Mouse (Mus musculus): ENCODE results near the gene Zfyve1. TPM values are rescaled to one million over a fixed set of nuclear protein-coding genes. Genes with fewer than 3 reads are reported as not detected.
A peak's percentile ranks its signal among the peaks of the same experiment; 100 is the strongest.

Zfyve1 gene
- polyA plus RNA-seq, 1 experiment from 2014 or later, result 9.4 TPM

DNA sequence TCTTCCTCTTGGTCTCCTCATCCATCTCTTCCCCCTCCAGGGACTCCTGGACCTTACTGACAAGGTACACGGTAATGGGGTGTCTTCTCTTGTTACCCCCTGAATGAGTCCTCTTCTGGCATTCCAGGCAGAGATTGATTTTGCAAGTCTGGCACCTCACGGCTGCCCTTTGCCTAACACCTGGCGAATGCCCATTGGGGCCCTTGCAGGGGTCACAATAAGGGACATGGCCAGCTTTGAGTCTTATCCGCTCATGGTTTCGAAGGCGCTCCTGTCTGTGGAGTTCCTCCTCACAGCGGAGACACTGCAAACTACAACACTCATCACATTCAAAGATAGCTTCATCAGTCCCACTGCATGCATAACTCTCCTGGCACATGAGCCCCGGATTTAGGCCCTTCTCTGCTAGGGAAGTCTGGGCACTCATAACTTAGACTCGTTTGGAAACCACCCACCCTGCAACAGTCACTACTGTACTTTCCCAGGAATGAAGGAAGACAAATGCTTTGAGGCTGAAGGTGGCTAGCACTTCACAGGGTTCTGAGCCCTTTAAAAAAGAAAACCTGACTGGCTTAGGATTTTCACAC is 2.5 kb downstream of the Zfyve1 start:
- Histone ChIP-seq H3K27me3 (replicated peaks; ENCODE audit: control insufficient read depth, insufficient read depth, low read length) (no peaks in the 10 kb centered on the region), H3K9me3 (ENCODE audit: control insufficient read depth, low read length) (no peaks in the 10 kb centered on the region), H3K27ac (ENCODE audit: low read depth, low read length) (no peak overlapping the region), H3K4me3 (ENCODE audit: low read depth, low read length) (no peak overlapping the region), H3K36me3 (ENCODE audit: control insufficient read depth, insufficient read depth, low read length) (peaks cover 7% of the 10 kb centered on the region), H3K4me1 (replicated peaks; ENCODE audit: control insufficient read depth, insufficient read depth, low read length) (no peaks in the 10 kb centered on the region), H3K4me2 (no peak overlapping the region), H3K9ac (ENCODE audit: low read depth, low read length) (no peak overlapping the region)
- ATAC-seq (replicated peaks; ENCODE audit: low FRiP score) (no peak), DNase-seq (ENCODE audit: low spot score) (no peak)
- 85% methylated on average over 9 of the region's 9 CpGs for WGBS

DNA sequence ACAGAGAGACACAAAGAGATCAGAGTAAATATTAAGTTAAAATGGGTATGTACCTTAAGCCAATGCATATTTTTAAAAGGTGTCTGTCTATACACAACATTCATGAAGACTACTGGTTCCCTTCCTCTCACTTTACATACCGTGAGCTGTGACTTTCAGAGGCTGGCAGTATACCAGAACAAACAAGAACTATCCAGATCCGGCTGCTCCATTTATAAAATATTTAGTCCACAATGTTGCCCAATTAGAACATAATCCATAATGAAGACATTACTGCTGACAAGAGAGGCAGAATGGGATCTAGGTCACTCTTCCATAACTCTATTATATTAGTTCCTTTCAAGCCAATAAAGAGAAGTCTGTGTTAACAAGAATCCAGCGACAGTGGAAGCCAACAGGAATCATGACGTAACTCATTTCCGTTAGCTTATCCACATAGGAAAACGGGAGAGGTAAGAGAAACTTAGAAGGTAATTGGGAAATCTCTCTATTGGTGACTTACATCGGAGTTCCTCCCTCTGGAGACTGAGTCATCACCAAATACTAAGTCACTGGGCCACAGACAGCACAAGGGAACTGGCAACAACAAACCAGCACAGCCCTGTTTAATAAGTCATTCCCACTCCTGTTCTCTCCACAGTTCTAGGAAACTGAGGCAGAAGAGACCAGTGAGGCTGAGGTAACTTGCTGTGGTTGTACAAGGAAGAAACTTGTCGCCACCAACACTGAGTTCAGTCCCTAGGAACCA is 5.1 kb downstream of the Zfyve1 start:
- Histone ChIP-seq H3K9ac (ENCODE audit: low read depth, low read length) (no peak overlapping the region), H3K9me3 (ENCODE audit: control insufficient read depth, low read length) (no peaks in the 10 kb centered on the region), H3K36me3 (ENCODE audit: control insufficient read depth, insufficient read depth, low read length) (peaks cover 10% of the 10 kb centered on the region), H3K4me2 (no peak overlapping the region), H3K4me1 (replicated peaks; ENCODE audit: control insufficient read depth, insufficient read depth, low read length) (no peaks in the 10 kb centered on the region), H3K4me3 (ENCODE audit: low read depth, low read length) (no peak overlapping the region), H3K27ac (ENCODE audit: low read depth, low read length) (no peak overlapping the region), H3K27me3 (replicated peaks; ENCODE audit: control insufficient read depth, insufficient read depth, low read length) (no peaks in the 10 kb centered on the region)
- WGBS, result 90% methylated on average over 8 of the region's 8 CpGs
- no peak for ATAC-seq (replicated peaks; ENCODE audit: low FRiP score)
- no peak for DNase-seq (ENCODE audit: low spot score)

DNA sequence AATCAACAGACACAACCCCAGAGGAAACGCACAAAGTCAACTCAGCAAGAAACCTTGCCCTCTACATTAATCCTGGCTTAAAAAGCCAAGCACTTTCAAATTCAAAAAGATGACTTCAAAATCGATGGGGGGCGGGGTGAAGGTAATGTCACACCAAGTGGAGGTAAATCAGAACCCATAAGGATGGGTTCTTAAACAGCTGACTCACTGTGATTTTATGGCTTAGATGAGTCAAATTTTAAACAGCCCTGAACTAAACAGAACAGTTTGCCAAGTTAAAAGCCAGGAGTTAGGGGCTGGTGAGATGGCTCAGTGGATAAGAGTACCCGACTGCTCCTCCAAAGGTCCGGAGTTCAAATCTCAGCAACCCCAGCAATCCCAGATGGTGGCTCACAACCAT is 10.4 kb downstream of the Zfyve1 start:
- 93% methylated on average over 5 of the region's 5 CpGs for WGBS
- Histone ChIP-seq H3K27ac (ENCODE audit: low read depth, low read length) (no peak overlapping the region), H3K36me3 (ENCODE audit: control insufficient read depth, insufficient read depth, low read length) (peaks cover 10% of the 10 kb centered on the region), H3K4me1 (replicated peaks; ENCODE audit: control insufficient read depth, insufficient read depth, low read length) (no peaks in the 10 kb centered on the region), H3K9me3 (ENCODE audit: control insufficient read depth, low read length) (no peaks in the 10 kb centered on the region), H3K9ac (ENCODE audit: low read depth, low read length) (no peak overlapping the region), H3K4me3 (ENCODE audit: low read depth, low read length) (no peak overlapping the region), H3K27me3 (replicated peaks; ENCODE audit: control insufficient read depth, insufficient read depth, low read length) (no peaks in the 10 kb centered on the region), H3K4me2 (no peak overlapping the region)
- no peak for DNase-seq (ENCODE audit: low spot score)
- no peak for ATAC-seq (replicated peaks; ENCODE audit: low FRiP score)

DNA sequence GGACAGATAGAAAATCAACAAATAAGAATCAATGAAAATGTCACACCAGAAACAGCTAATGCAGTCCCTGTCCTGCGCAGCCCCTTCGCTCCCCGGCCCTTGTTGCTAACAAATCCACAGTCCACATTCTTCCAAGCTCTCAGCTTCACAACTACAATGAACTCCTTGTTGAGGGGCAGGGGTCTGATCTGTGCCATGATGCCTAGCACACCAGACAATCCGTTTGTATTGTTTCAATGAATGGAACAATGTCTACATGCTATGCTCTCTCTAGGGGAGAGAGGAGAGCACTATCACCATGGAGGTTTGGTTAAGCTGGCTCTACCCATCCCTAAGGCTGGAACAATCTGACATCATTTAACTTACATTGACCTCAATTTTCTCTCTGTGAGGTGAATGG is 14.3 kb downstream of the Zfyve1 start:
- Histone ChIP-seq H3K27ac (ENCODE audit: low read depth, low read length) (no peak overlapping the region), H3K9ac (ENCODE audit: low read depth, low read length) (no peak overlapping the region), H3K9me3 (ENCODE audit: control insufficient read depth, low read length) (no peaks in the 10 kb centered on the region), H3K36me3 (ENCODE audit: control insufficient read depth, insufficient read depth, low read length) (no peaks in the 10 kb centered on the region), H3K4me1 (replicated peaks; ENCODE audit: control insufficient read depth, insufficient read depth, low read length) (peaks cover 32% of the 10 kb centered on the region), H3K27me3 (replicated peaks; ENCODE audit: control insufficient read depth, insufficient read depth, low read length) (no peaks in the 10 kb centered on the region), H3K4me3 (ENCODE audit: low read depth, low read length) (no peak overlapping the region), H3K4me2 (no peak overlapping the region)
- DNase-seq (ENCODE audit: low spot score) (no peak), ATAC-seq (replicated peaks; ENCODE audit: low FRiP score) (no peak)
- WGBS, result 91% methylated on average over 4 of the region's 4 CpGs

DNA sequence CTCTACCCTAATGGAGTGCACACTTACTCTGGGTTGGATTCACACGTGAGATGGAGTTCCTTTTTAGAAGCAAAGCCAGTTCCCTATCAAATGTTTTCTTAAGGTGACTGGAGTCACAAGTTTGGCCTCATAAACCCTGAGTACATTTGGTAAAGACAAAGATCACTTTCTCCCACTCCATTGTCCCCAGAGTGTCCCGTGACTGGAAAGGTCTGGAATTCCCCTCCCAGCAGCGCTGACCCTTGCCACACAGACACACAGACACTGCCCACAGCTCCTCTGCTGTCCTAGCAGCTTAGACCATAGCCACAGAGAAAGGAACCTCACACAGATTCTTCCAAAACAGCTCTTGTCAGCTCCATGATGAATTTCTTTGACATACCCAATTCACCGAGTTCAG is 14.9 kb downstream of the Zfyve1 start:
- Histone ChIP-seq H3K4me1 (replicated peaks; ENCODE audit: control insufficient read depth, insufficient read depth, low read length) (peaks cover 32% of the 10 kb centered on the region), H3K27me3 (replicated peaks; ENCODE audit: control insufficient read depth, insufficient read depth, low read length) (no peaks in the 10 kb centered on the region), H3K27ac (ENCODE audit: low read depth, low read length) (no peak overlapping the region), H3K9me3 (ENCODE audit: control insufficient read depth, low read length) (no peaks in the 10 kb centered on the region), H3K4me2 (no peak overlapping the region), H3K36me3 (ENCODE audit: control insufficient read depth, insufficient read depth, low read length) (no peaks in the 10 kb centered on the region), H3K9ac (ENCODE audit: low read depth, low read length) (no peak overlapping the region), H3K4me3 (ENCODE audit: low read depth, low read length) (no peak overlapping the region)
- ATAC-seq (replicated peaks; ENCODE audit: low FRiP score), result no peak
- WGBS, result 68% methylated on average over 4 of the region's 4 CpGs
- no peak for DNase-seq (ENCODE audit: low spot score)

DNA sequence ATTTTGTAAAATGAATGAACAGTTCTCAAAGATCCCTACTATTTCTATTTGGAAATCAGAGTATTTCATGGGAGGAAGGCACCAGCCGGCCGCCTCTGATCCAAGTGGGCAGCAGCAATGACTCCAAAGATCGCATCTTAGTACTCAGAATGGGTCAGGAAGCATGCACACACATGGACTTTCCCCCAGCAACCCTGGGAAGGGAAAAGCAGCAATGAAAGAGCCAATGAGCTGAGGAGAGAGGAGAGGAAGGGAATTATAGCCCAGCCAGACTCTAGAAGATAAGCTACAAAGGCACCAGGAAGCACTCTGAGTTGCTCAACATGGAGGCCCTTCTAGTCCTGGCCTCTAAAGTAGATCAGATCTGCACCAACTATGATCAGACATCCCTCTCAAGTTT is 16.7 kb downstream of the Zfyve1 start:
- Histone ChIP-seq H3K9me3 (ENCODE audit: control insufficient read depth, low read length) (no peaks in the 10 kb centered on the region), H3K4me3 (ENCODE audit: low read depth, low read length) (no peak overlapping the region), H3K27me3 (replicated peaks; ENCODE audit: control insufficient read depth, insufficient read depth, low read length) (no peaks in the 10 kb centered on the region), H3K4me2 (no peak overlapping the region), H3K9ac (ENCODE audit: low read depth, low read length) (peak overlapping the region; percentile 4; the same call in 1 of the 2 replicates), H3K27ac (ENCODE audit: low read depth, low read length) (peak overlapping the region; percentile 95; the same call in 1 of the 2 replicates), H3K36me3 (ENCODE audit: control insufficient read depth, insufficient read depth, low read length) (no peaks in the 10 kb centered on the region), H3K4me1 (replicated peaks; ENCODE audit: control insufficient read depth, insufficient read depth, low read length) (peaks cover 32% of the 10 kb centered on the region)
- DNase-seq (ENCODE audit: low spot score), result no peak
- no peak for ATAC-seq (replicated peaks; ENCODE audit: low FRiP score)
- 89% methylated on average over 3 of the region's 3 CpGs for WGBS

DNA sequence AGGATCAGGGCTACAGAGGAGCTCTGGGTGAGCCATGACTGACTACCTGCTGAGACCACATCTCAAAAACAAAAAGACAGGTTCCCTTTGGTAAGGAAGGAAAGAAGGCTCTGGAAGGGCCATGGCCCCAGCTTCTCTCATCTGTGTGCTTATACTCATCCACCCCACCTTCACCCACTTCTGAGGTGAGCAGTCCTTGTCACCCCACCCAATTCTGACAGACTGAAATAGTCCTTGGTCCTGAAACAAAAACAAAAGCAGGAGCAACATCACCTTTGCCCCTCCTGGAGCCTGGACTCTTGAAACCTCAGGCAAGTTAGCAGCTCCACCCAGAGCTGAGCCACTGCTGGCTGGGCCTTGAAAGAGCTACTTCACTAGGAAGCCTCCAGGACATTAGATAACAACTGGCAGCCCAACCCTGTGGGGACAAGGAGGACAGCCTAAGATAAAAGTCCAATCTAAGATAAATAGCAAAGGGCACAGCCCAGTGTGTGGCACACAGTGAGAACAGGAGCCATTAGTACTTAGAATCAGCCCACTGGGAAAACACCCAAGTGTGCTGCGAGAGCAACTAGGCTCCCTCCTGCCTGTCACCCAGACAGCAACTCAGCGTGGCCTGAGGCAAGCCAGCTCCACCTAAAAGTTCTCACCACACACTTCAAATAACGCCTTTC is 18.0 kb downstream of the Zfyve1 start:
- peak; percentile 53 for DNase-seq (ENCODE audit: low spot score)
- Histone ChIP-seq H3K27ac (ENCODE audit: low read depth, low read length) (peak overlapping the region; percentile 95), H3K9ac (ENCODE audit: low read depth, low read length) (peak overlapping the region; percentile 55), H3K27me3 (replicated peaks; ENCODE audit: control insufficient read depth, insufficient read depth, low read length) (no peaks in the 10 kb centered on the region), H3K4me3 (ENCODE audit: low read depth, low read length) (no peak overlapping the region), H3K4me1 (replicated peaks; ENCODE audit: control insufficient read depth, insufficient read depth, low read length) (peaks cover 32% of the 10 kb centered on the region), H3K4me2 (peak overlapping the region; percentile 52), H3K9me3 (ENCODE audit: control insufficient read depth, low read length) (no peaks in the 10 kb centered on the region), H3K36me3 (ENCODE audit: control insufficient read depth, insufficient read depth, low read length) (peaks cover 7% of the 10 kb centered on the region)
- 18% methylated on average over 3 of the region's 3 CpGs for WGBS
- ATAC-seq (replicated peaks; ENCODE audit: low FRiP score), result peak; percentile 97

DNA sequence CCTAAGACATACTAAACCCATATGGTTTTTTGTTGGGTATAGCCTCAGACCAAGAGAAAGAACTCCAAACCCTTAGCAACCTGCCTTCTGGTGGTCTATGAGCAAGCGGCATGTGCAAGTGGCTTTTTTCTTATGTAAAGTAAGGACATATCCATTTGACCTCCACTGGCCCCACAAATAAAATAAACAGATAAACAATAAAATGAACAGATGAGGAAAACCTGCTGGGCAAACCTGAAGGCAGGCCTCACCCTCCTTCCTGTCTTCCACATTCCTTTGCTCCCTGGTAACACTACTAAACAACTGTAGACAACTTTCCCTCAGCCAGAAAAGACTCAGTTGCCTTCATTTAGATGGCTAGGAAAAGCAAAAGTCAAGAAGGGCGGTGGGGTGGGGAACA is 18.7 kb downstream of the Zfyve1 start:
- no peak for DNase-seq (ENCODE audit: low spot score)
- ATAC-seq (replicated peaks; ENCODE audit: low FRiP score), result no peak
- H3K4me1 ChIP-seq (replicated peaks; ENCODE audit: control insufficient read depth, insufficient read depth, low read length), result peaks cover 32% of the 10 kb centered on the region
- peak overlapping the region; percentile 55 for H3K9ac ChIP-seq (ENCODE audit: low read depth, low read length)
- H3K9me3 ChIP-seq (ENCODE audit: control insufficient read depth, low read length), result no peaks in the 10 kb centered on the region
- WGBS, result 73% methylated on average over 2 of the region's 2 CpGs
- H3K27ac ChIP-seq (ENCODE audit: low read depth, low read length), result peak overlapping the region; percentile 95
- no peak overlapping the region for H3K4me3 ChIP-seq (ENCODE audit: low read depth, low read length)
- peak overlapping the region; percentile 52 for H3K4me2 ChIP-seq
- H3K36me3 ChIP-seq (ENCODE audit: control insufficient read depth, insufficient read depth, low read length), result peaks cover 7% of the 10 kb centered on the region
- H3K27me3 ChIP-seq (replicated peaks; ENCODE audit: control insufficient read depth, insufficient read depth, low read length), result no peaks in the 10 kb centered on the region
